Mouse (Mus musculus): ENCODE data around the gene Tex12. TPM values are rescaled to one million over a fixed set of nuclear protein-coding genes. Genes with fewer than 3 reads are reported as not detected.

Gene Tex12
- polyA plus RNA-seq, 1 experiment = not detected

DNA sequence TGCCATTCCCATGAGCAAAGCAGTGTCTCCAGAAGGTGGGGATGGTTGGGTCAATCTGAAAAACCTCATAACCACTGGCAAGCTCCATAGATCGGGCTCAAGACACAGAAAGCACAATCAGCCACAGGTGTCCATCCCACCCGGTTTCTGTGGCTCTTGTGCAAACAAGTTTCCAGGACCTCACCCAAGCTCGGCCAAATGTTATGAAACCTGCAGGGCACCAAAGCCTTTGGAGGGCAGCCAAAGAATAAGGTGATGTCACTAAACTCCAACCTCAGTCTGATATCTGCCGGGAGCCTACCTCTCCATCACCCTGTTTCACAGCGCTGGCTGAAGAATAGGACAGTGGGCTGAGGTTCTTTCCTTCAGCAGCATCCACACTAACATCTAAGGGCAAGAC lies 25.2 kb downstream of the Tex12 start:
- Histone ChIP-seq H3K27ac (ENCODE audit: control insufficient read depth, insufficient read depth, low read depth, low read length, poor library complexity) (no peak overlapping the region), H3K4me3 (replicated peaks; ENCODE audit: control insufficient read depth, low read depth, low read length) (no peak overlapping the region), H3K4me1 (ENCODE audit: control insufficient read depth, insufficient read depth, low read length) (no peaks in the 10 kb centered on the region; the same call in 1 of the 2 replicates)
- 29% methylated on average over 5 of the region's 5 CpGs for whole genome bisulfite sequencing
- TF ChIP-seq POLR2A (IDR thresholded peaks at IDR 0.05; ENCODE audit: borderline replicate concordance, control insufficient read depth, low read depth, low read length) (no peak), CTCF (IDR thresholded peaks at IDR 0.05; ENCODE audit: control insufficient read depth, insufficient read depth, low read length) (no peak)

GRCm38 (mm10) chr9:50533791-50534190 lies 27.3 kb downstream of the Tex12 start:
- H3K27ac ChIP-seq (ENCODE audit: control insufficient read depth, insufficient read depth, low read depth, low read length, poor library complexity) = no peak overlapping the region; the same call in 1 of the 2 replicates
- WGBS = 50% methylated on average over 3 of the region's 3 CpGs
- H3K4me3 ChIP-seq (replicated peaks; ENCODE audit: control insufficient read depth, low read depth, low read length) = no peak overlapping the region
- no peaks in the 10 kb centered on the region; the same call in 1 of the 2 replicates for H3K4me1 ChIP-seq (ENCODE audit: control insufficient read depth, insufficient read depth, low read length)
- TF ChIP-seq POLR2A (IDR thresholded peaks at IDR 0.05; ENCODE audit: borderline replicate concordance, control insufficient read depth, low read depth, low read length) = no peak
- no peak for TF ChIP-seq CTCF (IDR thresholded peaks at IDR 0.05; ENCODE audit: control insufficient read depth, insufficient read depth, low read length)

DNA sequence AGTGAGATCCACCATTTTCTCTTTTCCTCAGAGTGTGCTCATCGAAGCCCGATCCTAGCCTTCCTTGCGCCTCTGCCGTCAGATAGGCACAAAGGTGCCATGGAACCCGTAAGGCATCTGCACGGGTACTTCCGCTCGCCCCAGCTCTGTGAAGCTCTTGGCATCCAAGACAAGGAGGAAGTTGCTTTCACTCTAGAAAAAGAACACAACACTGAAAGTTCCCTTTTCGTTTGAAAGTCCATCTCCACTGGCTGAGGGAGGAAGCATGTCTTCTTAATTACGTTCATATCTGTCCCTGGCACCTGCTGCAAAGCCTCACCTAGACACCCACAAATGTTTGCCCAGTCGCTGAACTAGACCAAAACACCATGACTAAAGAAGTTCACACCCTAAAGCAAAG lies 27.8 kb downstream of the Tex12 start:
- H3K4me3 ChIP-seq (replicated peaks; ENCODE audit: control insufficient read depth, low read depth, low read length) = peak overlapping the region; percentile 20
- TF ChIP-seq POLR2A (IDR thresholded peaks at IDR 0.05; ENCODE audit: borderline replicate concordance, control insufficient read depth, low read depth, low read length) (0 out of 2 replicates have a peak, but pooled peaks have one; percentile 44), CTCF (IDR thresholded peaks at IDR 0.05; ENCODE audit: control insufficient read depth, insufficient read depth, low read length) (no peak)
- WGBS = 0% methylated on average over 11 of the region's 11 CpGs

GRCm38 (mm10) chr9:50530890-50531289 lies 30.2 kb downstream of the Tex12 start:
- no peak overlapping the region for H3K4me3 ChIP-seq (replicated peaks; ENCODE audit: control insufficient read depth, low read depth, low read length)
- 13% methylated on average over 2 of the region's 2 CpGs for WGBS
- TF ChIP-seq POLR2A (IDR thresholded peaks at IDR 0.05; ENCODE audit: borderline replicate concordance, control insufficient read depth, low read depth, low read length) = no peak
- TF ChIP-seq CTCF (IDR thresholded peaks at IDR 0.05; ENCODE audit: control insufficient read depth, insufficient read depth, low read length) = no peak
- no peak overlapping the region for H3K27ac ChIP-seq (ENCODE audit: control insufficient read depth, insufficient read depth, low read depth, low read length, poor library complexity)
- H3K4me1 ChIP-seq (ENCODE audit: control insufficient read depth, insufficient read depth, low read length) = peaks cover 2% of the 10 kb centered on the region

More for the DNA sequence above, 27.8 kb downstream of the Tex12 start:
- H3K4me1 ChIP-seq (ENCODE audit: control insufficient read depth, insufficient read depth, low read length) = no peaks in the 10 kb centered on the region; the same call in 1 of the 2 replicates
- peak overlapping the region; percentile 82 for H3K27ac ChIP-seq (ENCODE audit: control insufficient read depth, insufficient read depth, low read depth, low read length, poor library complexity)

DNA sequence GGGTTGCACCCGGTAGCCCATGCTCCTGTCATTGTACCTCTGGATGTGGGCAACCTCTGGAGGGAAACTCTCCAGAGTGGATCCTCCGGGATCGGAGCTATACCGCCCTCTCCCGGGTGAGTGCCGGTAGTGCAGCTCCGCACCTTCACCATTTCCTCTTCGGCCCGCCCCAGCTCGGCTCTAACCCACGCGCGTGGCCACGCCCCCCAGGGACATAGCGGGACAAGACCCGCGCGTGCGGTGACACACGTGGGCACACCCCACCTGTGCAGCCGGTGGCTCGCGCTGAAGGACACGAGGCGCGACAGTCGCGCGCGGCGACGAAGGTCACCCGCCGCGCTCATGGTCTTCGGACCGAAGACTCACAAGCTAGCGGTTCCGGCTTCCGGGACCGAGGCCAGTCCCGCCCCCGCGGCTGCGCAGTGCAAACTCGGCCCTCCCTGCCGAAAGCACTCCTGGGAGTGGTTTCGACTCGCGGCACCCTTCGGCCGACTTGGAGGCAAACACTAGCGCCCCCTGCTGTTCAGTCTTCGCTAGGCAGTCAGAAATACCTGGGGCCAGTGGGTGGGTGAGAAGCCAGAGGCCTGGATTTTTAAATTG lies 32.7 kb downstream of the Tex12 start, which contains the start of gene Pts:
Gene Pts (minus strand): TSS at position 432 of the 600 bp plus-strand sequence.
- WGBS = under 1% methylated on average over 54 of the region's 54 CpGs
- H3K4me1 ChIP-seq (ENCODE audit: control insufficient read depth, insufficient read depth, low read length) = peaks cover 4% of the 10 kb centered on the region
- TF ChIP-seq POLR2A (IDR thresholded peaks at IDR 0.05; ENCODE audit: borderline replicate concordance, control insufficient read depth, low read depth, low read length) = peak; percentile 99
- peak; percentile 95 for TF ChIP-seq CTCF (IDR thresholded peaks at IDR 0.05; ENCODE audit: control insufficient read depth, insufficient read depth, low read length)
- H3K4me3 ChIP-seq (replicated peaks; ENCODE audit: control insufficient read depth, low read depth, low read length) = peak within 1 kb of the TSS; percentile 99
- peak within 1 kb of the TSS; percentile 98 for H3K27ac ChIP-seq (ENCODE audit: control insufficient read depth, insufficient read depth, low read depth, low read length, poor library complexity)

DNA sequence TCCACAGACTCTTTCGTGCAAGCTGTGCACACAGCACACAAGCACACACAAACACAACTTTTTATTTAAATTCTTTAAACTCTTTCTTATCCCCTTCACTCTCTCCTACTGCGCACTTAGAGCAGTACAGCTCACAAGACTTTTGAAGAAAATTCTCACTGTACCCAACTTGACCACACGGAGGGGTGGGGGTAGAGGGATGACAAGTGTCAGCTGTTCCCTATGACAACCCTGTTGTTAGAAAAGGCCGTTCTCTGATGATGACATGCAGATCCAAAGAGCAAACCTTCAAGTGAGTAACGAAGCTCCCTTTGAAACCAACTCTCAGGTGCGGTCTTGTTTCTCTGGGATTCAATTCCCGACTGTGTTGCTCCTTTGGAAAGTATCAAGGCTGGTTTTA lies 33.3 kb downstream of the Tex12 start:
- TF ChIP-seq CTCF (IDR thresholded peaks at IDR 0.05; ENCODE audit: control insufficient read depth, insufficient read depth, low read length) (no peak), POLR2A (IDR thresholded peaks at IDR 0.05; ENCODE audit: borderline replicate concordance, control insufficient read depth, low read depth, low read length) (no peak)
- H3K27ac ChIP-seq (ENCODE audit: control insufficient read depth, insufficient read depth, low read depth, low read length, poor library complexity) = no peak overlapping the region
- H3K4me3 ChIP-seq (replicated peaks; ENCODE audit: control insufficient read depth, low read depth, low read length) = peak overlapping the region; percentile 99
- H3K4me1 ChIP-seq (ENCODE audit: control insufficient read depth, insufficient read depth, low read length) = peaks cover 4% of the 10 kb centered on the region
- WGBS = 17% methylated on average over 7 of the region's 7 CpGs

- Histone ChIP-seq H3K4me3 (replicated peaks; ENCODE audit: control insufficient read depth, low read depth, low read length) (no peak overlapping the region), H3K27ac (ENCODE audit: control insufficient read depth, insufficient read depth, low read depth, low read length, poor library complexity) (0 out of 2 replicates have a peak overlapping the region, but pooled peaks have one; percentile 6), H3K4me1 (ENCODE audit: control insufficient read depth, insufficient read depth, low read length) (peaks cover 7% of the 10 kb centered on the region)
- no peak for TF ChIP-seq POLR2A (IDR thresholded peaks at IDR 0.05; ENCODE audit: borderline replicate concordance, control insufficient read depth, low read depth, low read length)
- no peak for TF ChIP-seq CTCF (IDR thresholded peaks at IDR 0.05; ENCODE audit: control insufficient read depth, insufficient read depth, low read length)
- 58% methylated on average over 5 of the region's 5 CpGs for WGBS
Observed at GRCm38 (mm10) chr9:50525585-50525984, 35.5 kb downstream of the Tex12 start.

DNA sequence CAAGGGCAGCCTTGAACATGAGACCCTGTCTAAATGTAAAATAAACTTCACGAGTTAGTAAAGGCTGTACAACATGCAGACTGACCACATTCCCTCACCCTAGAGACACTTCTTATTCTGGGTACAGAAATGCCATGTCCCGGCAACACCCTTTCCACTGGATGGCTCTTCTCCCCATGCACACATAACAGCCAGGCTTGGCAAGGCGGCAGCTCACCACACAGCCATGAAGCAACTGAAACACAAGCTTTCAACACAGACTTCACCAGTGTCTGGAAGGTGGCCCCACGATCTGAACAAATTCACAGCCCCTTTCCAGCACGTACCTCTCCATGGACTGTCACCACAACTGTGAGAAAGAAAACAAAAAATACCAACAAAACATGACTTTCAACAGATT lies 36.2 kb downstream of the Tex12 start:
- Histone ChIP-seq H3K4me1 (ENCODE audit: control insufficient read depth, insufficient read depth, low read length) (peaks cover 7% of the 10 kb centered on the region), H3K27ac (ENCODE audit: control insufficient read depth, insufficient read depth, low read depth, low read length, poor library complexity) (peak overlapping the region; percentile 6; the same call in 1 of the 2 replicates), H3K4me3 (replicated peaks; ENCODE audit: control insufficient read depth, low read depth, low read length) (no peak overlapping the region)
- WGBS = 49% methylated on average over 5 of the region's 5 CpGs
- TF ChIP-seq POLR2A (IDR thresholded peaks at IDR 0.05; ENCODE audit: borderline replicate concordance, control insufficient read depth, low read depth, low read length) = no peak
- no peak for TF ChIP-seq CTCF (IDR thresholded peaks at IDR 0.05; ENCODE audit: control insufficient read depth, insufficient read depth, low read length)
